Mouse (Mus musculus): ENCODE measurements around the gene Lgr5. TPM values are rescaled to one million over a fixed set of nuclear protein-coding genes. Genes with fewer than 3 reads are reported as not detected.

Gene Lgr5
- total and polyA plus RNA-seq, 3 experiments, result not detected

GRCm38 (mm10) chr10:115462646-115463045 lies 124.9 kb downstream of the Lgr5 start:
- H3K4me1 ChIP-seq (ENCODE audit: control insufficient read depth in 1 of 2, insufficient read depth in 2 of 2), result no peaks in the 10 kb centered on the region
- no peak overlapping the region for H3K4me3 ChIP-seq (replicated peaks in 1 of 3; ENCODE audit: low read depth in 2 of 3, low read length in 2 of 3, poor library complexity in 1 of 3)
- no peaks in the 10 kb centered on the region for H3K36me3 ChIP-seq (replicated peaks in 1 of 2; ENCODE audit: control insufficient read depth in 1 of 2, insufficient read depth in 1 of 2, low read length in 1 of 2)
- H3K9me3 ChIP-seq (replicated peaks; ENCODE audit: low read length), result no peaks in the 10 kb centered on the region
- no peak for DNase-seq (ENCODE audit: extremely low read depth)
- H3K4me2 ChIP-seq (ENCODE audit: insufficient read depth, low read depth, poor library complexity, severe bottlenecking), result no peak overlapping the region
- TF ChIP-seq SIN3A (IDR thresholded peaks at IDR 0.05; ENCODE audit: low read length), result no peak
- TF ChIP-seq USF1 (IDR thresholded peaks at IDR 0.05; ENCODE audit: low read depth, low read length), result no peak
- no peak overlapping the region for H3K9ac ChIP-seq (ENCODE audit: insufficient read depth, low read depth)
- H3K27ac ChIP-seq (ENCODE audit: insufficient read depth, low read depth), result no peak overlapping the region
- in situ Hi-C loops (cut with MboI; ENCODE audit: low pct_ligation_motif_present, low pct_unique_long_range_greater_than_20kb, low sequenced_read_pairs), result loop anchor here (25.0 kb wide), 1 partner anchor 150 kb away; no protein-coding TSS in a partner anchor
- no peaks in the 10 kb centered on the region for H3K79me2 ChIP-seq (replicated peaks; ENCODE audit: control insufficient read depth, extremely low read depth, insufficient read depth, poor library complexity, severe bottlenecking)
- no peaks in the 10 kb centered on the region for H3K27me3 ChIP-seq (replicated peaks)
- dilution Hi-C loops (cut with MboI; ENCODE audit: extremely low pct_ligation_motif_present, extremely low pct_unique_long_range_greater_than_20kb, low sequenced_read_pairs), result no loop called here

- no peak overlapping the region for H3K27ac ChIP-seq (ENCODE audit: insufficient read depth, low read depth)
- H3K36me3 ChIP-seq (replicated peaks in 1 of 2; ENCODE audit: control insufficient read depth in 1 of 2, insufficient read depth in 1 of 2, low read length in 1 of 2), result no peaks in the 10 kb centered on the region
- no peak for TF ChIP-seq CHD1 (IDR thresholded peaks at IDR 0.05; ENCODE audit: low read depth, low read length)
- TF ChIP-seq EP300 (IDR thresholded peaks at IDR 0.05; ENCODE audit: low read length), result no peak
- TF ChIP-seq UBTF (IDR thresholded peaks at IDR 0.05; ENCODE audit: low read depth, low read length), result no peak
- no peak for TF ChIP-seq POLR2AphosphoS2 (IDR thresholded peaks at IDR 0.05; ENCODE audit: low read depth, low read length)
- no peak for TF ChIP-seq MAFK (IDR thresholded peaks at IDR 0.05; ENCODE audit: insufficient replicate concordance, low read length)
- no peak for TF ChIP-seq RAD21 (IDR thresholded peaks at IDR 0.05; ENCODE audit: low read depth, low read length)
- TF ChIP-seq E2F4 (IDR thresholded peaks at IDR 0.05; ENCODE audit: insufficient replicate concordance, low read depth, low read length), result no peak
- no peak for TF ChIP-seq ZNF384 (IDR thresholded peaks at IDR 0.05; ENCODE audit: low read depth, low read length)
- no peak for TF ChIP-seq NELFE (IDR thresholded peaks at IDR 0.05; ENCODE audit: low read depth, low read length)
- no peak for TF ChIP-seq RCOR1 (conservative IDR thresholded peaks at IDR 0.05; ENCODE audit: low read depth, low read length)
- TF ChIP-seq PAX5 (IDR thresholded peaks at IDR 0.05; ENCODE audit: low read length), result no peak
- TF ChIP-seq TBP (conservative IDR thresholded peaks at IDR 0.05; ENCODE audit: low read depth, low read length), result no peak
- no peak for TF ChIP-seq SIN3A (IDR thresholded peaks at IDR 0.05; ENCODE audit: low read length)
- no peak for TF ChIP-seq KAT2A (IDR thresholded peaks at IDR 0.05; ENCODE audit: insufficient replicate concordance, low read length)
- no peak for TF ChIP-seq SMC3 (IDR thresholded peaks at IDR 0.05; ENCODE audit: low read depth, low read length)
- no peak for TF ChIP-seq ZKSCAN1 (IDR thresholded peaks at IDR 0.05; ENCODE audit: borderline replicate concordance, low read depth, low read length)
- TF ChIP-seq JUN (IDR thresholded peaks at IDR 0.05; ENCODE audit: insufficient read depth, low read depth, low read length), result no peak
- no peak for TF ChIP-seq TCF12 (IDR thresholded peaks at IDR 0.05; ENCODE audit: low read depth, low read length)
- TF ChIP-seq ETS1 (conservative IDR thresholded peaks at IDR 0.05; ENCODE audit: low read depth, low read length), result no peak
- H3K9me3 ChIP-seq (replicated peaks; ENCODE audit: low read length), result no peaks in the 10 kb centered on the region
- H3K9ac ChIP-seq (ENCODE audit: insufficient read depth, low read depth), result no peak overlapping the region
- H3K4me2 ChIP-seq (ENCODE audit: insufficient read depth, low read depth, poor library complexity, severe bottlenecking), result no peak overlapping the region
- dilution Hi-C loops (cut with MboI; ENCODE audit: extremely low pct_ligation_motif_present, extremely low pct_unique_long_range_greater_than_20kb, low sequenced_read_pairs), result no loop called here
- no peak for DNase-seq (ENCODE audit: extremely low read depth)
- H3K79me2 ChIP-seq (replicated peaks; ENCODE audit: control insufficient read depth, extremely low read depth, insufficient read depth, poor library complexity, severe bottlenecking), result no peaks in the 10 kb centered on the region
- in situ Hi-C loops (cut with MboI; ENCODE audit: low pct_ligation_motif_present, low pct_unique_long_range_greater_than_20kb, low sequenced_read_pairs), result loop anchor here (25.0 kb wide), 1 partner anchor 155 kb away; no protein-coding TSS in a partner anchor
- no peaks in the 10 kb centered on the region for H3K27me3 ChIP-seq (replicated peaks)
- H3K4me3 ChIP-seq (replicated peaks in 1 of 3; ENCODE audit: low read depth in 2 of 3, low read length in 2 of 3, poor library complexity in 1 of 3), result no peak overlapping the region
- H3K4me1 ChIP-seq (ENCODE audit: control insufficient read depth in 1 of 2, insufficient read depth in 2 of 2), result no peaks in the 10 kb centered on the region
Observed at GRCm38 (mm10) chr10:115457368-115458021, 130.1 kb downstream of the Lgr5 start.

All from CH12.LX (cell line).